Mouse (Mus musculus): Measurements from ENCODE around the gene Clk2.

Clk2 gene

GRCm38 (mm10) chr3:89164506-89165267 lies at the start of gene Clk2:
Clk2 (plus strand) TSS chr3:89164795.
- Histone ChIP-seq H3K36me3 (ENCODE audit: control insufficient read depth, insufficient read depth, low read length, poor library complexity, severe bottlenecking) (peaks cover 9% of the 10 kb centered on the region), H3K27me3 (ENCODE audit: control insufficient read depth, insufficient read depth, low read length, poor library complexity, severe bottlenecking) (no peaks in the 10 kb centered on the region)
- peak; percentile 93 for DNase-seq (ENCODE audit: low read depth, low spot score)

- peak; percentile 72 for DNase-seq (ENCODE audit: low read depth, low spot score)
- Histone ChIP-seq H3K36me3 (ENCODE audit: control insufficient read depth, insufficient read depth, low read length, poor library complexity, severe bottlenecking) (no peaks in the 10 kb centered on the region), H3K27me3 (ENCODE audit: control insufficient read depth, insufficient read depth, low read length, poor library complexity, severe bottlenecking) (no peaks in the 10 kb centered on the region)
Measured at GRCm38 (mm10) chr3:89115522-89115921, 49.1 kb upstream of the Clk2 start.

GRCm38 (mm10) chr3:89123313-89123712 lies 41.3 kb upstream of the Clk2 start:
- H3K36me3 ChIP-seq (ENCODE audit: control insufficient read depth, insufficient read depth, low read length, poor library complexity, severe bottlenecking) = no peaks in the 10 kb centered on the region
- DNase-seq (ENCODE audit: low read depth, low spot score) = no peak
- no peaks in the 10 kb centered on the region for H3K27me3 ChIP-seq (ENCODE audit: control insufficient read depth, insufficient read depth, low read length, poor library complexity, severe bottlenecking)

GRCm38 (mm10) chr3:89124241-89124640 lies 40.4 kb upstream of the Clk2 start:
- H3K36me3 ChIP-seq (ENCODE audit: control insufficient read depth, insufficient read depth, low read length, poor library complexity, severe bottlenecking) = no peaks in the 10 kb centered on the region
- no peaks in the 10 kb centered on the region for H3K27me3 ChIP-seq (ENCODE audit: control insufficient read depth, insufficient read depth, low read length, poor library complexity, severe bottlenecking)
- DNase-seq (ENCODE audit: low read depth, low spot score) = no peak

GRCm38 (mm10) chr3:89125981-89126380 lies 38.6 kb upstream of the Clk2 start:
- no peak for DNase-seq (ENCODE audit: low read depth, low spot score)
- H3K36me3 ChIP-seq (ENCODE audit: control insufficient read depth, insufficient read depth, low read length, poor library complexity, severe bottlenecking) = no peaks in the 10 kb centered on the region
- no peaks in the 10 kb centered on the region for H3K27me3 ChIP-seq (ENCODE audit: control insufficient read depth, insufficient read depth, low read length, poor library complexity, severe bottlenecking)

- DNase-seq (ENCODE audit: low read depth, low spot score) = no peak
- no peaks in the 10 kb centered on the region for H3K36me3 ChIP-seq (ENCODE audit: control insufficient read depth, insufficient read depth, low read length, poor library complexity, severe bottlenecking)
- no peaks in the 10 kb centered on the region for H3K27me3 ChIP-seq (ENCODE audit: control insufficient read depth, insufficient read depth, low read length, poor library complexity, severe bottlenecking)
Measured at GRCm38 (mm10) chr3:89129908-89130307, 34.7 kb upstream of the Clk2 start.

- H3K27me3 ChIP-seq (ENCODE audit: control insufficient read depth, insufficient read depth, low read length, poor library complexity, severe bottlenecking) = no peaks in the 10 kb centered on the region
- no peaks in the 10 kb centered on the region for H3K36me3 ChIP-seq (ENCODE audit: control insufficient read depth, insufficient read depth, low read length, poor library complexity, severe bottlenecking)
- no peak for DNase-seq (ENCODE audit: low read depth, low spot score)
Measured at GRCm38 (mm10) chr3:89131816-89132215, 32.8 kb upstream of the Clk2 start.

- no peaks in the 10 kb centered on the region for H3K36me3 ChIP-seq (ENCODE audit: control insufficient read depth, insufficient read depth, low read length, poor library complexity, severe bottlenecking)
- DNase-seq (ENCODE audit: low read depth, low spot score) = no peak
- H3K27me3 ChIP-seq (ENCODE audit: control insufficient read depth, insufficient read depth, low read length, poor library complexity, severe bottlenecking) = no peaks in the 10 kb centered on the region
Measured at GRCm38 (mm10) chr3:89132285-89133062, 32.1 kb upstream of the Clk2 start.

GRCm38 (mm10) chr3:89133063-89133450 lies 31.5 kb upstream of the Clk2 start:
- DNase-seq (ENCODE audit: low read depth, low spot score) = no peak
- Histone ChIP-seq H3K27me3 (ENCODE audit: control insufficient read depth, insufficient read depth, low read length, poor library complexity, severe bottlenecking) (no peaks in the 10 kb centered on the region), H3K36me3 (ENCODE audit: control insufficient read depth, insufficient read depth, low read length, poor library complexity, severe bottlenecking) (no peaks in the 10 kb centered on the region)

GRCm38 (mm10) chr3:89133752-89134151 lies 30.8 kb upstream of the Clk2 start:
- Histone ChIP-seq H3K36me3 (ENCODE audit: control insufficient read depth, insufficient read depth, low read length, poor library complexity, severe bottlenecking) (no peaks in the 10 kb centered on the region), H3K27me3 (ENCODE audit: control insufficient read depth, insufficient read depth, low read length, poor library complexity, severe bottlenecking) (no peaks in the 10 kb centered on the region)
- DNase-seq (ENCODE audit: low read depth, low spot score) = no peak

- DNase-seq (ENCODE audit: low read depth, low spot score) = no peak
- H3K36me3 ChIP-seq (ENCODE audit: control insufficient read depth, insufficient read depth, low read length, poor library complexity, severe bottlenecking) = no peaks in the 10 kb centered on the region
- H3K27me3 ChIP-seq (ENCODE audit: control insufficient read depth, insufficient read depth, low read length, poor library complexity, severe bottlenecking) = no peaks in the 10 kb centered on the region
Measured at GRCm38 (mm10) chr3:89135958-89136357, 28.6 kb upstream of the Clk2 start, which contains the start of gene Pklr. Pklr (plus strand) TSS chr3:89136142.

GRCm38 (mm10) chr3:89136365-89136764 lies 28.2 kb upstream of the Clk2 start:
- DNase-seq (ENCODE audit: low read depth, low spot score) = no peak
- no peaks in the 10 kb centered on the region for H3K27me3 ChIP-seq (ENCODE audit: control insufficient read depth, insufficient read depth, low read length, poor library complexity, severe bottlenecking)

GRCm38 (mm10) chr3:89144821-89145220 lies 19.8 kb upstream of the Clk2 start:
- Histone ChIP-seq H3K36me3 (ENCODE audit: control insufficient read depth, insufficient read depth, low read length, poor library complexity, severe bottlenecking) (no peaks in the 10 kb centered on the region), H3K27me3 (ENCODE audit: control insufficient read depth, insufficient read depth, low read length, poor library complexity, severe bottlenecking) (no peaks in the 10 kb centered on the region)
- no peak for DNase-seq (ENCODE audit: low read depth, low spot score)

More at GRCm38 (mm10) chr3:89136365-89136764, 28.2 kb upstream of the Clk2 start:
- no peaks in the 10 kb centered on the region for H3K36me3 ChIP-seq (ENCODE audit: control insufficient read depth, insufficient read depth, low read length, poor library complexity, severe bottlenecking)

GRCm38 (mm10) chr3:89145566-89145965 lies 19.0 kb upstream of the Clk2 start:
- DNase-seq (ENCODE audit: low read depth, low spot score) = no peak
- no peaks in the 10 kb centered on the region for H3K27me3 ChIP-seq (ENCODE audit: control insufficient read depth, insufficient read depth, low read length, poor library complexity, severe bottlenecking)
- no peaks in the 10 kb centered on the region for H3K36me3 ChIP-seq (ENCODE audit: control insufficient read depth, insufficient read depth, low read length, poor library complexity, severe bottlenecking)
